ENCODE assay signal across 8 mouse cellular contexts in genomic region chr12:77177811-77178578, GRCm38 (mm10). TPM values are rescaled to one million over a fixed set of nuclear protein-coding genes. Genes with fewer than 3 reads are reported as not detected.
DNase-seq lines count a peak whose midpoint lies in the region; ATAC-seq and TF ChIP-seq lines count a peak whose summit lies in the region.

No protein-coding gene starts in this region.

- no peak for ATAC-seq in hindbrain, embryonic 16.5 days
- peak; percentile 51 for ATAC-seq in common myeloid progenitor, adult 5-6 weeks (replicated peaks; ENCODE audit: low read depth, poor library complexity, severe bottlenecking)
- no peak for ATAC-seq in neural tube, embryonic 11.5 days (ENCODE audit: insufficient read depth, low FRiP score, low TSS enrichment)

- H3K4me1 ChIP-seq in hindbrain, embryonic 10.5 days (replicated peaks), result peaks cover 13% of the 10 kb centered on the region
- H3K4me1 ChIP-seq in hindbrain, embryonic 16.5 days (ENCODE audit: control insufficient read depth, insufficient read depth, low read depth, low read length), result no peaks in the 10 kb centered on the region
- H3K4me1 ChIP-seq in neural tube, embryonic 11.5 days (ENCODE audit: control insufficient read depth, insufficient read depth, low read length), result no peaks in the 10 kb centered on the region

- H3K27me3 ChIP-seq in hindbrain, embryonic 10.5 days (ENCODE audit: insufficient read depth, poor library complexity, severe bottlenecking), result no peaks in the 10 kb centered on the region
- H3K27me3 ChIP-seq in hindbrain, embryonic 16.5 days (replicated peaks; ENCODE audit: control insufficient read depth, insufficient read depth, low read length), result no peaks in the 10 kb centered on the region
- H3K27me3 ChIP-seq in neural tube, embryonic 11.5 days (ENCODE audit: control insufficient read depth, insufficient read depth, low read length), result no peaks in the 10 kb centered on the region

- no peak overlapping the region for H3K4me2 ChIP-seq in hindbrain, embryonic 16.5 days (ENCODE audit: low read length)
- no peak overlapping the region for H3K4me2 ChIP-seq in neural tube, embryonic 11.5 days (ENCODE audit: low read depth)

- peak; percentile 49 for DNase-seq in hindbrain, embryonic 10.5 days (ENCODE audit: low spot score)
- DNase-seq in kidney, postnatal 14 days, result peak; percentile 75
- DNase-seq in neural tube, embryonic 11.5 days (ENCODE audit: low spot score), result peak; percentile 14
- DNase-seq in layer of hippocampus, adult 2 months (ENCODE audit: low spot score in 2 of 2), result no peak
- no peak for DNase-seq in gastrocnemius, postnatal 4 days (ENCODE audit: low spot score in 2 of 2)
- DNase-seq in layer of hippocampus, postnatal 36 days, result no peak

- no peak overlapping the region for H3K4me3 ChIP-seq in hindbrain, embryonic 10.5 days
- no peak overlapping the region for H3K4me3 ChIP-seq in hindbrain, embryonic 16.5 days (ENCODE audit: low read length)
- H3K4me3 ChIP-seq in neural tube, embryonic 11.5 days (ENCODE audit: low read depth, low read length), result no peak overlapping the region
- H3K4me3 ChIP-seq in layer of hippocampus, adult 2 months, result no peak overlapping the region

- 47% methylated on average over 15 of the region's 15 CpGs for WGBS in hindbrain, embryonic 10.5 days
- WGBS in hindbrain, embryonic 16.5 days, result 42% methylated on average over 15 of the region's 15 CpGs
- 47% methylated on average over 15 of the region's 15 CpGs for WGBS in neural tube, embryonic 11.5 days

- H3K9me3 ChIP-seq in hindbrain, embryonic 10.5 days, result no peaks in the 10 kb centered on the region
- H3K9me3 ChIP-seq in hindbrain, embryonic 16.5 days (ENCODE audit: control insufficient read depth, low read length), result no peaks in the 10 kb centered on the region
- H3K9me3 ChIP-seq in neural tube, embryonic 11.5 days (ENCODE audit: control insufficient read depth, low read length), result no peaks in the 10 kb centered on the region

- H3K9ac ChIP-seq in hindbrain, embryonic 16.5 days (ENCODE audit: low read depth, low read length), result no peak overlapping the region
- H3K9ac ChIP-seq in neural tube, embryonic 11.5 days (ENCODE audit: low read length), result no peak overlapping the region

- no peaks in the 10 kb centered on the region for H3K36me3 ChIP-seq in hindbrain, embryonic 10.5 days
- no peaks in the 10 kb centered on the region for H3K36me3 ChIP-seq in hindbrain, embryonic 16.5 days (ENCODE audit: control insufficient read depth, insufficient read depth, low read length)
- H3K36me3 ChIP-seq in neural tube, embryonic 11.5 days (ENCODE audit: control insufficient read depth, insufficient read depth, low read length), result no peaks in the 10 kb centered on the region

- peak overlapping the region; percentile 59; the same call in 1 of the 2 replicates for H3K27ac ChIP-seq in hindbrain, embryonic 10.5 days
- H3K27ac ChIP-seq in hindbrain, embryonic 16.5 days (ENCODE audit: low read depth, low read length), result no peak overlapping the region
- H3K27ac ChIP-seq in neural tube, embryonic 11.5 days (ENCODE audit: low read depth, low read length), result no peak overlapping the region
- no peak overlapping the region for H3K27ac ChIP-seq in layer of hippocampus, adult 2 months

- no peak for TF ChIP-seq CTCF in layer of hippocampus, adult 2 months (conservative IDR thresholded peaks at IDR 0.05)

RNA-seq across cellular contexts. Expression of gene Fut8, which starts 59.9 kb away (rescaled TPM):
- 25.8 and 31.9 TPM in 2 replicates for polyA plus RNA-seq in hindbrain, embryonic 10.5 days (2016; fragmentation: Nextera tagmentation; extraction: Ambion mirVana)
- polyA plus RNA-seq in hindbrain, embryonic 16.5 days (2015; fragmentation: Nextera tagmentation; extraction: Ambion mirVana), result 62.2 and 64.6 TPM in 2 replicates
- total RNA-seq in common myeloid progenitor, adult 5-6 weeks (2017), result 188 and 193 TPM in 2 replicates
- polyA plus RNA-seq in neural tube, embryonic 11.5 days (2014; fragmentation: Nextera tagmentation; extraction: Ambion mirVana), result 30.2 and 36.7 TPM in 2 replicates
- total RNA-seq in layer of hippocampus, adult 2 months (2021), result 10 to 100 TPM; 76.4 to 81.6 TPM
- total RNA-seq in gastrocnemius, postnatal 4 days (2021), result 10 to 100 TPM; 29.8 to 30.9 TPM
- 10 to 100 TPM; 79.0 to 79.3 TPM for total RNA-seq in layer of hippocampus, postnatal 36 days (2021)

Comparison
In these comparisons a context has a peak if more than half of its experiments do, and no peak if none do; other contexts are left out.
1. DNase-seq: peak in hindbrain, embryonic 10.5 days (single experiment), kidney, postnatal 14 days (single experiment) and neural tube, embryonic 11.5 days (single experiment); none in layer of hippocampus, adult 2 months (0 of 2), gastrocnemius, postnatal 4 days (0 of 2) and layer of hippocampus, postnatal 36 days (0 of 2).